Mouse (Mus musculus) liver, adult 2 months (tissue): ENCODE measurements at regions not wholly inside any gene's neighbourhood (a gene's known extent, or its start where the extent isn't known, plus 50 kb on each side); places are given as distances from the start of the nearest gene placed in this dataset.

Source experiments
- DNase-seq: peaks from one replicate; pipeline ENCODE4 v3.0.0-alpha.2; 2011; ENCODE audit warnings: low read depth, low spot score; ENCODE audit errors: extremely low read depth
- H3K27ac ChIP-seq: fragments of 200-500 bp; replicated peaks from 2 replicates; pipeline ENCODE4 v1.5.1; 2012; ENCODE audit warnings: low read depth, mild to moderate bottlenecking, control low read depth, inconsistent platforms, low read length; ENCODE audit not compliant: insufficient read depth
- H3K27me3 ChIP-seq: fragments of 200-500 bp; 2 replicates; pipeline ENCODE4 v1.6.1; 2012; ENCODE audit warnings: mild to moderate bottlenecking, moderate library complexity, low read length, inconsistent platforms; ENCODE audit not compliant: control insufficient read depth, insufficient read depth
- H3K36me3 ChIP-seq: fragments of 200-500 bp; 2 replicates; pipeline ENCODE4 v1.6.1; 2012; ENCODE audit warnings: low read length, inconsistent platforms; ENCODE audit not compliant: control insufficient read depth, insufficient read depth
- H3K4me1 ChIP-seq: fragments of 200-500 bp; 2 replicates; pipeline ENCODE4 v1.6.1; 2011; ENCODE audit warnings: low read length; ENCODE audit not compliant: control insufficient read depth, insufficient read depth
- H3K4me3 ChIP-seq: fragments of 200-500 bp; 2 replicates; pipeline ENCODE4 v1.5.1; 2011; ENCODE audit warnings: low read depth, mild to moderate bottlenecking, control low read depth, low read length, moderate library complexity; ENCODE audit not compliant: insufficient read depth
- H3K79me2 ChIP-seq: fragments of 200-500 bp; 2 replicates; pipeline ENCODE4 v1.6.1; 2012; ENCODE audit warnings: inconsistent platforms, mild to moderate bottlenecking, low read length, moderate library complexity; ENCODE audit not compliant: control insufficient read depth, insufficient read depth
- H3K9ac ChIP-seq: fragments of 200-500 bp; 2 replicates; pipeline ENCODE4 v1.6.1; 2012; ENCODE audit warnings: low read depth, mild to moderate bottlenecking, control low read depth, inconsistent platforms, low read length
- CTCF ChIP-seq: fragments of 200-500 bp; IDR thresholded peaks from 2 replicates; pipeline ENCODE4 v1.5.1; 2011; ENCODE audit warnings: low read depth, low read length, control low read depth
- POLR2A ChIP-seq: fragments of 200-500 bp; IDR thresholded peaks from 2 replicates; pipeline ENCODE4 v1.6.1; 2011; ENCODE audit warnings: low read length, control low read depth; ENCODE audit not compliant: insufficient read depth; ENCODE audit errors: extremely low read depth
- WGBS: fragments of 180-500 bp; shearing (Covaris S2); methylation state at CpG from one replicate; pipeline ENCODE4 v1.1.7; 2018; 5-methylcytosine and 5-hydroxymethylcytosine counted together

- Histone ChIP-seq H3K27me3 (no peaks in the 10 kb centered on the region), H3K4me3 (no peak overlapping the region), H3K9ac (no peak overlapping the region), H3K4me1 (no peaks in the 10 kb centered on the region), H3K36me3 (no peaks in the 10 kb centered on the region), H3K27ac (no peak overlapping the region), H3K79me2 (no peaks in the 10 kb centered on the region)
- TF ChIP-seq POLR2A: no peak
- no peak for TF ChIP-seq CTCF
- DNase-seq: no peak
- 42% methylated on average over 1 of the region's 1 CpGs for whole genome bisulfite sequencing
Measured at GRCm38 (mm10) chr16:84100444-84100843, 414.5 kb upstream of the A730009L09Rik start.

GRCm38 (mm10) chr16:84111610-84112009 is 403.3 kb upstream of the A730009L09Rik start:
- no peak for DNase-seq
- Histone ChIP-seq H3K27me3 (no peaks in the 10 kb centered on the region), H3K27ac (no peak overlapping the region), H3K36me3 (no peaks in the 10 kb centered on the region), H3K4me3 (no peak overlapping the region), H3K9ac (no peak overlapping the region), H3K4me1 (no peaks in the 10 kb centered on the region), H3K79me2 (no peaks in the 10 kb centered on the region)
- TF ChIP-seq CTCF (no peak), POLR2A (no peak)
- 56% methylated on average over 5 of the region's 5 CpGs for WGBS

GRCm38 (mm10) chr16:84117556-84117955 is 397.4 kb upstream of the A730009L09Rik start:
- H3K27ac ChIP-seq: no peak overlapping the region
- no peak overlapping the region for H3K9ac ChIP-seq
- no peak overlapping the region for H3K4me3 ChIP-seq
- no peaks in the 10 kb centered on the region for H3K36me3 ChIP-seq
- 70% methylated on average over 3 of the region's 3 CpGs for WGBS
- no peak for DNase-seq
- no peaks in the 10 kb centered on the region for H3K4me1 ChIP-seq
- no peaks in the 10 kb centered on the region for H3K27me3 ChIP-seq
- TF ChIP-seq POLR2A: no peak
- no peak for TF ChIP-seq CTCF
- H3K79me2 ChIP-seq: no peaks in the 10 kb centered on the region

GRCm38 (mm10) chr16:84135651-84136200 is 379.2 kb upstream of the A730009L09Rik start:
- Histone ChIP-seq H3K9ac (no peak overlapping the region), H3K27me3 (no peaks in the 10 kb centered on the region), H3K4me3 (no peak overlapping the region), H3K27ac (no peak overlapping the region), H3K79me2 (no peaks in the 10 kb centered on the region), H3K4me1 (no peaks in the 10 kb centered on the region), H3K36me3 (no peaks in the 10 kb centered on the region)
- TF ChIP-seq POLR2A (no peak), CTCF (no peak)
- WGBS: 72% methylated on average over 4 of the region's 4 CpGs
- DNase-seq: peak; percentile 0

- Histone ChIP-seq H3K4me3 (no peak overlapping the region), H3K36me3 (no peaks in the 10 kb centered on the region), H3K27ac (no peak overlapping the region), H3K9ac (no peak overlapping the region), H3K79me2 (no peaks in the 10 kb centered on the region), H3K27me3 (no peaks in the 10 kb centered on the region), H3K4me1 (no peaks in the 10 kb centered on the region)
- TF ChIP-seq POLR2A: no peak
- no peak for TF ChIP-seq CTCF
- WGBS: 72% methylated on average over 3 of the region's 3 CpGs
- DNase-seq: no peak
Measured at GRCm38 (mm10) chr16:84151872-84152271, 363.0 kb upstream of the A730009L09Rik start.

- H3K27ac ChIP-seq: no peak overlapping the region
- no peak overlapping the region for H3K9ac ChIP-seq
- H3K4me1 ChIP-seq: no peaks in the 10 kb centered on the region
- TF ChIP-seq POLR2A: no peak
- TF ChIP-seq CTCF: no peak
- DNase-seq: no peak
- no peaks in the 10 kb centered on the region for H3K79me2 ChIP-seq
- no peak overlapping the region for H3K4me3 ChIP-seq
- WGBS: 65% methylated on average over 1 of the region's 1 CpGs
- no peaks in the 10 kb centered on the region for H3K27me3 ChIP-seq
- H3K36me3 ChIP-seq: no peaks in the 10 kb centered on the region
Measured at GRCm38 (mm10) chr16:84172080-84172479, 342.8 kb upstream of the A730009L09Rik start.
